Mouse (Mus musculus) mature B cell (primary cell): ENCODE measurements around the gene Dgki.

Experiments used
- in situ Hi-C: fragments of 300-500 bp; cut with MboI; formaldehyde crosslinking; loops from 2 replicates; pipeline ENCODE4 v1.14.3; 2019

Dgki gene

GRCm38 (mm10) chr6:37240140-37240539 lies 59.8 kb downstream of the Dgki start:
- in situ Hi-C loops, result no loop called here

GRCm38 (mm10) chr6:37236893-37237292 lies 63.1 kb downstream of the Dgki start:
- in situ Hi-C loops, result no loop called here

GRCm38 (mm10) chr6:37231148-37231547 lies 68.8 kb downstream of the Dgki start:
- in situ Hi-C loops, result no loop called here

DNA sequence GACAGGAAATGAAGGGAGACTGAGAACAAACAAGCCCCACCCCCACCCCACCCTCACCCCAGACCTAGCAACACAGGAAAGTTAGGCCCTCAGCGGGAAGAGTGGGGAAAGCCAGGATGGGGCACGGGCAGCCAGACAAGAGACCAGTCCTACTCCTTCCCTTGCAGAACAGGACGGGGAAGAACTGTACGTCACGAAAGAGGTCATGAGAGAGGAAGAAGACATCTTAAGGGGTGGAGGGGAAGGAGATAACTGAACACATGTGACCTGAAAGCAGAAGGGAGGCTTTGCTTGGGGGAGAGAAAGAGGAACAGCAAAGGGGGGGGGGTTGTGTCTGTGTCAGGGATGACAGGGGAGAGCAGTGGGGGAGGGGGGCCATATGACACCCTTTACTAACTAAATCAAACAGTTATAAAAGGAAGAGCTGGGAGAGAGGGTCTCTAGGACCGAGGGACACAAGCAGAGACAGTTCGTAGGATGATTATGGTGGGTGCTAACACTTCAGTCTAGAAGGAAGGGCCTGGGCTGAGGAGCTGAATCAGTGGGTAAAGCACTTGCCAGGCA lies 77.0 kb downstream of the Dgki start:
- in situ Hi-C loops, result no loop called here

DNA sequence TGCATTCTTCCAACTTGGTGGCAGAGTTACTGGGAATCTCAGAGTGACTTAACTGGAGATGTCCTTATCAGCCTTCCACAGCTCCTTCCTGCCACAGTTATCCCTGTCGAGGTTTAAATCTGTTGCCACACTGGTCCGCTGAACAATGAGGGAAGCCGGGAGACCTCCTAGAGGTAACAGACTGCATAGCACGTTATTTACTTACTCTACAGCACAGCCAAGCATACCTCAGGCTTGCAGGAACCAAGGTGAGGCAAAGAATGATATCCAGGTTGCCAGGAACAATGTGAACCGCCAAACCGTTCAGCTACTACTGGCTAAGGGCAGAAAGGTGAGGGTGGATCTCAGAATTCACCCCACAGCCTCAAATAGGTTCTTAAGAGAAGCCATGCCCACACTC lies 78.0 kb downstream of the Dgki start:
- in situ Hi-C loops, result no loop called here

GRCm38 (mm10) chr6:37219110-37219509 lies 80.9 kb downstream of the Dgki start:
- in situ Hi-C loops, result no loop called here

- in situ Hi-C loops, result no loop called here
Observed at GRCm38 (mm10) chr6:37216342-37216763, 83.6 kb downstream of the Dgki start.

- in situ Hi-C loops, result no loop called here
Observed at GRCm38 (mm10) chr6:37215655-37216054, 84.3 kb downstream of the Dgki start.

DNA sequence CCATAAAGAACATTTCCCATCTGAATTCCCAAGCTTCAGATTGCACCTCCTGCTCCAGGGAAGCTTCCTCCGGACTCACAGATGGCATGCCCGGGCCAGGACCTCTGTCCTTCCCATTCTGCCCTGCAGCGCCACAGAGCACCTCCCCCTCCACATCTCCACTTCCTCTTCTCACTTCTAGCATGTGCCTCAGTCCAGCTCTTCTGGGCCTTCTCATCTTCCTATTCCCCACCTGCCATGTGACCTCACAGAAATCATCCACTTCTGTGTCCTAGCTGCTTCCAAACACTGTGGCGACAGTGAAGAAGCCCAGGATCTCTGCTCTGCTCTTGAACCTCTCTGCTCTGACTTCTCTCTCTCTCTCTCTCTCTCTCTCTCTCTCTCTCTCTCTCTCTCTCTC lies 87.1 kb downstream of the Dgki start:
- in situ Hi-C loops, result no loop called here

DNA sequence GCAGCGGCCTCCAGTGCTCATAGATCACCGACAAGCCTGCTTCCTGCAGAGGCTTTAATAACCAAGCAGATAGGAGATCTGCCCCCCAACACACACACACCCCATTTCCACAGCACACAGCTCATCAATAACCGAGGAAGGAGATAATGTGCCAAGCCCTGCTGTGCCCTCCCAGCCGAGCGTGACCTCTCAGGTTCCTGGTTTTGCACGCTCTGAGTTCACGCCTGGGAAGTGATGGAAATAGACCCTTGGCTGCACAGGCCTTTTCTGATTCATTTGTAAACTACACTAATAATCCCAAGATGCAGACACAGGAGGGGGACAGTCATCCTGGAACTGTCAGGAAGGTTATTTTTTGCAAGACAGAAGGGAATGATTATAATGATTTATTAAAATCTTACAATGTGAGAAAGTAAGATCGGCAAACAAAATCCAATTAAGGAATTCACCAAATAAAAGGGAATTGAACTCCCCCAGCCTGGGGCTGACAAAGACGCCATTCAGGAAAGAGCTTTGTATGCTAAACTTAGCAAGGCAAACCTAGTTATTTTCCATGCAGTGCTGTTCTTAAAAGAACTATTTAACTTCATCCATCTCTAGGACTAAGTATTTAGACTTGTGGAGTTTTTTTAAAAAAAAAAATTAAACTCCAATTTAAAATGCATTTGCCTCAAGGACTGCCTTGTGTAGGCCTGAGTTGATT lies 88.3 kb downstream of the Dgki start:
- in situ Hi-C loops, result no loop called here

GRCm38 (mm10) chr6:37202901-37203300 lies 97.1 kb downstream of the Dgki start:
- in situ Hi-C loops, result no loop called here

- in situ Hi-C loops, result no loop called here
Observed at GRCm38 (mm10) chr6:37200840-37201239, 99.1 kb downstream of the Dgki start.

- in situ Hi-C loops, result no loop called here
Observed at GRCm38 (mm10) chr6:37199502-37199901, 100.5 kb downstream of the Dgki start.

DNA sequence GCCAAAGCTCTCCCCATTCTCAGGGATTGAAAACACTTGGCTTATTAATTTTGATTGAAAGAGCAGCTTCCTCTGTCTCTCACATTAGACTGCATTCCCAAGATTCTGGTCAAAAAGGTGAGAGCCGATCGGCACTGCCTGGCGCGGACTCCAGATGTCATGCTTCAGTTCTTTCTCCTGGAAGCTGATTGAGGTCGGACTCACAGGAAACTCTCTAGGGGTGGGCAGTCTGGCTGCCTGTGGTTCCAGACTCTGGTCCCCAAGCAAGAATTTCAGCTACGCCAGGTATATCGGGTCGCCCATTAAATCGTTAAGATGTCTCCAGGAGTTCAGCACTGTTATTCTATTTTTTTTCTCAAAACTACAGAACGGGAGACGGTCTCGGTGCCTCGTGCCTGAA lies 102.2 kb downstream of the Dgki start:
- in situ Hi-C loops, result no loop called here

DNA sequence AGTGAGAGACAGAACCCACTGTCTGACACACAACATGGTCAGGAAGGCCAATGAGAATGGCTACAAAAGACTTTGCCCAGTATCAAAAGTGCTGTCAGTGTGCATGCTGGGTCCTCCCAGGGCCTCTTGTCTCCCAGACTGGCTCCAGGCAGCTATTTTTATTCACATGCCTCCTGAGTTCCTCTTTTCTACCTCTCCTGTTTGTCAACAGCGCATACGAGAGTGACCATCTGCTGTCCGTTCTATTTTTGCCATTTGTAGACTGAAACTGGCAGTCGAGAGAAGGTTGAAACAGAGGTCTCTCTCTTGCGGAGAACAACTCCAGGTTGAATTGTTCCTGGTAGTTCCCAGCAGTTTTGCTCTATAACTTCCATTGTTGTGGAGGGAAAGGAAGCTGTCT lies 103.1 kb downstream of the Dgki start:
- in situ Hi-C loops, result no loop called here

DNA sequence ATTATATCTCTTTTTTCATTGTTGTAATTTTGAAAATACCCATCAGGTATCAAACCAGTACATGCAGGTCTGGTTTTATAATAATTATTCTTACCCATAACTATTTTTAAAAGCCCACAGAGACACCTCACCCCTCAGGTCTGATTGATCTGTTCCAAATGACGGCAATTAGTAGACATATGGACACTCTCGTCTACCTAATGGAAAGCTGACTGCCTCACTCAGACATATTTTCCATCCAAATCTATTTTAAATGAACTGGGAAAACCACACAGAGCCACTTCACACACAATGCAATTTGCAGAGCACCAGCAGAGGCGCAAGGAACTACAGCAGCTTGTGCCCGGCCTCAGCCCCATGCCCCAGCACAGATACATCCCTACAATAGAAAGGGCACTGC lies 104.2 kb downstream of the Dgki start:
- in situ Hi-C loops, result no loop called here

GRCm38 (mm10) chr6:37181961-37182360 lies 118.0 kb downstream of the Dgki start:
- in situ Hi-C loops, result no loop called here

- in situ Hi-C loops, result no loop called here
Observed at GRCm38 (mm10) chr6:37171149-37171832, 128.7 kb downstream of the Dgki start.

DNA sequence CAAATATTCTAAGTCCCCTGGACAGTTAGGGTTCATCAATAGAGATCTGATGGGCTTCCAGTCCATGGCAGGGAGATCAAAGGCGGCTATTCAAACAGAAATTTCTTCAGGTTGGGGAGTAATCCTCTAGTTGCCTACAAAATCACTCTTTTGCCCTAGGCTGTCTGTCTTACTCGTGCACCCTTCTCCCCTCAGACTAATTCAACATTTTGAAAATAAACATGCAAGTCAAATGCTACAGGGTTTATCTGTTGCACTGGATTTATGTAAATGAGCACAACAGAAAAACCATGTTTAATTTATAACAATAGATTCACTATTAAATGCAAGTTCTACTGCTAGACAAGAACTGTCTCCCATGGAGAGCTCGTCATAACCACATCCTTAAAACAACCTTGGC lies 141.1 kb downstream of the Dgki start:
- in situ Hi-C loops, result no loop called here

- in situ Hi-C loops, result no loop called here
Observed at GRCm38 (mm10) chr6:37154051-37154450, 145.9 kb downstream of the Dgki start.

DNA sequence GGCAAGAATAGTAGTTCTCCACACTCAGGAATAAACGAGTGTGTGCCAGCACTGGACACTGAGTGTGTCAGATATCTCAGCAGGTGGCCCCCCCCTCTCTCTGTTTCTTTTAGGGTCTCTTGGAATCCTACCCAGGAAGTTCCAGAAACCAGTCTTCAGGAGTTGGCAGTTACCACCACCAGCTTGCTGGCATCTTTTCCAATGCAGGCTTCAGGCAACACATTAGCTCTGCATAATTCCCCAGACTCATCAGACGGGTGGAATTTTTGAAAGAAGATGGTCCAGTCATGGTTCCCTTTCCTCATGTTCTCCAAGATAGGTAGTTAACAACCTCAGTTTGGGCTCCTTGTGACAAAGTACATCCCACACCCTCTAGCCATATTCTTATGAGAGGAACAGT lies 149.5 kb downstream of the Dgki start:
- in situ Hi-C loops, result no loop called here

- in situ Hi-C loops, result no loop called here
Observed at GRCm38 (mm10) chr6:37150038-37150437, 149.9 kb downstream of the Dgki start.

GRCm38 (mm10) chr6:37149196-37149595 lies 150.8 kb downstream of the Dgki start:
- in situ Hi-C loops, result no loop called here
